Mouse (Mus musculus): ENCODE measurements around the gene Fat1. TPM values are rescaled to one million over a fixed set of nuclear protein-coding genes. Genes with fewer than 3 reads are reported as not detected.
"Not testable (repeated sequence)": the region's sequence is repeated elsewhere in the genome, so short reads cannot be mapped to it uniquely, and the experiment has no call there.

The Fat1 gene
- polyA plus RNA-seq, 1 experiment from 2014 or later, result 39.7 TPM

- Histone ChIP-seq H3K9ac (ENCODE audit: low read depth, low read length) (no peak overlapping the region), H3K4me3 (ENCODE audit: low read length) (no peak overlapping the region), H3K27ac (ENCODE audit: low read depth, low read length) (no peak overlapping the region), H3K9me3 (ENCODE audit: control insufficient read depth, low read length) (no peaks in the 10 kb centered on the region), H3K36me3 (ENCODE audit: control insufficient read depth, insufficient read depth, low read length) (no peaks in the 10 kb centered on the region), H3K27me3 (ENCODE audit: control insufficient read depth, insufficient read depth, low read length) (no peaks in the 10 kb centered on the region), H3K4me2 (replicated peaks; ENCODE audit: low read depth, low read length) (no peak overlapping the region), H3K4me1 (ENCODE audit: control insufficient read depth, insufficient read depth, low read length) (no peaks in the 10 kb centered on the region)
- no peak for ATAC-seq (ENCODE audit: low FRiP score, low TSS enrichment)
- WGBS, result 87% methylated on average over 2 of the region's 2 CpGs
These were observed 124.8 kb downstream of the Fat1 start for GRCm38 (mm10) chr8:45060083-45060482.

DNA sequence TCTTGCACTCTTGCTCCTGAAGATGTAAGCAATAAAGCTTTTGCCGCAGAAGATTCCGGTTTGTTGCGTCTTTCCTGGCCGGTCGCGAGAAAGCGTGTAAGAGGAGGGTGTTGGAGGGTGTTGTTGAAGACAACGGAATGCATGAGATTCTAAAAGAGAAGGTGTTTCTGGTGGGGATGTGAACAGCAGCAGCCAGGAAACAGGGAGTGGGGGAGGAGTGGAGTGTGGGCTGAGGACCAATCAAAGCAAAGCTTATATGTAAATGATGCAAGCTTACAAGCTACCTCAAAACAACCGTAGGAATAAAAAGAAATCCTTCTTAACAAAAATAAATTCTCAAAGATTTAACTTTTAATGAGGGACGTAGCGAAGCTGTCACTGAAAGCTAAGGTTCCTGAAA, 127.1 kb downstream of the Fat1 start:
- Histone ChIP-seq H3K4me1 (ENCODE audit: control insufficient read depth, insufficient read depth, low read length) (no peaks in the 10 kb centered on the region), H3K27me3 (ENCODE audit: control insufficient read depth, insufficient read depth, low read length) (no peaks in the 10 kb centered on the region), H3K4me3 (ENCODE audit: low read length) (no peak overlapping the region), H3K27ac (ENCODE audit: low read depth, low read length) (no peak overlapping the region), H3K9me3 (ENCODE audit: control insufficient read depth, low read length) (no peaks in the 10 kb centered on the region), H3K4me2 (replicated peaks; ENCODE audit: low read depth, low read length) (no peak overlapping the region), H3K9ac (ENCODE audit: low read depth, low read length) (no peak overlapping the region), H3K36me3 (ENCODE audit: control insufficient read depth, insufficient read depth, low read length) (no peaks in the 10 kb centered on the region)
- 93% methylated on average over 11 of the region's 11 CpGs for WGBS
- ATAC-seq (ENCODE audit: low FRiP score, low TSS enrichment), result no peak

- no peak overlapping the region for H3K4me2 ChIP-seq (replicated peaks; ENCODE audit: low read depth, low read length)
- WGBS, result 86% methylated on average over 25 of the region's 25 CpGs
- no peak overlapping the region for H3K27ac ChIP-seq (ENCODE audit: low read depth, low read length)
- no peak overlapping the region for H3K9ac ChIP-seq (ENCODE audit: low read depth, low read length)
- no peak overlapping the region for H3K4me3 ChIP-seq (ENCODE audit: low read length)
- no peaks in the 10 kb centered on the region for H3K27me3 ChIP-seq (ENCODE audit: control insufficient read depth, insufficient read depth, low read length)
- no peaks in the 10 kb centered on the region for H3K4me1 ChIP-seq (ENCODE audit: control insufficient read depth, insufficient read depth, low read length)
- no peak for ATAC-seq (ENCODE audit: low FRiP score, low TSS enrichment)
- no peaks in the 10 kb centered on the region for H3K9me3 ChIP-seq (ENCODE audit: control insufficient read depth, low read length)
- H3K36me3 ChIP-seq (ENCODE audit: control insufficient read depth, insufficient read depth, low read length), result no peaks in the 10 kb centered on the region
These were observed 128.0 kb downstream of the Fat1 start for GRCm38 (mm10) chr8:45062982-45063924.

GRCm38 (mm10) chr8:45064197-45064869, 129.1 kb downstream of the Fat1 start:
- H3K36me3 ChIP-seq (ENCODE audit: control insufficient read depth, insufficient read depth, low read length), result no peaks in the 10 kb centered on the region
- H3K4me2 ChIP-seq (replicated peaks; ENCODE audit: low read depth, low read length), result no peak overlapping the region
- H3K9me3 ChIP-seq (ENCODE audit: control insufficient read depth, low read length), result no peaks in the 10 kb centered on the region
- peaks cover 4% of the 10 kb centered on the region; the same call in 1 of the 2 replicates for H3K4me1 ChIP-seq (ENCODE audit: control insufficient read depth, insufficient read depth, low read length)
- WGBS, result 53% methylated on average over 8 of the region's 8 CpGs
- ATAC-seq (ENCODE audit: low FRiP score, low TSS enrichment), result peak; percentile 26; the same call in 1 of the 2 replicates
- no peak overlapping the region for H3K4me3 ChIP-seq (ENCODE audit: low read length)
- no peak overlapping the region for H3K9ac ChIP-seq (ENCODE audit: low read depth, low read length)
- H3K27me3 ChIP-seq (ENCODE audit: control insufficient read depth, insufficient read depth, low read length), result no peaks in the 10 kb centered on the region
- H3K27ac ChIP-seq (ENCODE audit: low read depth, low read length), result no peak overlapping the region

DNA sequence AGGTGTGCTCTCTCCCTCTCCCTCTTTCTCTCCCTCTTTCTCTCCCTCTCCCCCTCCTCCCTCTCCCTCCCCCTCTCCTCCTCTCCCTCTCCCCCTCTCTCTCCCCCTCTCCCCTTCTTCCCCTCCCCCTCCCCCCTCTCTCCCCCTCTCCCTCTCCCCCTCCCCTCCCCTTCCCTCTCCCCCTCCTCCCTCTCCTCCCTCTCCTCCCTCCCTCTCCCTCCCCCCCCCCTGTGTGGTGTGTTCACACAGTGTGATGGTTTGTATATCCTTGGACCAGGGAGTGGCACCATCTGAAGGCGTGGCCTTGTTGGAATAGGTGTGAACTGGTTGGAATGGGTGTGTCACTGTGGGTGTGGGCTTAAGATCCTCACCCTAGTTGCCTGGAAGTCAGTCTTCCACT, 130.1 kb downstream of the Fat1 start:
- not testable (repeated sequence) for H3K4me1 ChIP-seq (ENCODE audit: control insufficient read depth, insufficient read depth, low read length); H3K27ac ChIP-seq (ENCODE audit: low read depth, low read length); H3K27me3 ChIP-seq (ENCODE audit: control insufficient read depth, insufficient read depth, low read length); H3K36me3 ChIP-seq (ENCODE audit: control insufficient read depth, insufficient read depth, low read length); H3K9me3 ChIP-seq (ENCODE audit: control insufficient read depth, low read length); H3K4me2 ChIP-seq (replicated peaks; ENCODE audit: low read depth, low read length); H3K9ac ChIP-seq (ENCODE audit: low read depth, low read length); H3K4me3 ChIP-seq (ENCODE audit: low read length); ATAC-seq (ENCODE audit: low FRiP score, low TSS enrichment)
- 78% methylated on average over 1 of the region's 1 CpGs for WGBS

DNA sequence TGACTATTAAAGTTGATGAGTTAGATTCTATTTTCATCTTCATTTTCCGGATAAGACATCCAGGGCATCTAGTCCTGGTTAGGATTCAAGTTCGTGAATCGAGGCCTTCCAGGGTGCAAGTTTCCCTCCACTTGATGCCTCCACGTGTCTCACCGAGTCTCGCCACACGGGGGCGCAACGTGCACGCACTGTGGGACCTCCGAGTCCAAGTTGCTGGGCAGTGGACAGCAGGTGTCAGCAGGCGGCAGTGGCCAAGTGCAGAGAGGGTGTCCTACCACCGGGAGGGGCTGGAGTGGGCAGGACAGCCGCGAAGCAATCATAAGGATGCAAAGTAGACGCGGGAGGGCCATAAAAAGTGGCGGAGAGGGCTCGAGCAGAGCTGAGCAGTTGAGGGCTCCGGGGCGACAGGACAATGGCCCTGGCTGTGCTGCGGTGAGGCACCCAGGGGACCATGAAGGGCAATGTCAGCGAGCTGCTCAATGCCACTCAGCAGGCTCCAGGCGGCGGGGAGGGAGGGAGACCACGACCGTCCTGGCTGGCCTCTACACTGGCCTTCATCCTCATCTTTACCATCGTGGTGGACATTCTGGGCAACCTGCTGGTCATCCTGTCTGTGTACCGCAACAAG, 133.6 kb downstream of the Fat1 start, which contains the start of gene Mtnr1a:
Mtnr1a (plus strand) TSS at position 379 of the 628 bp plus-strand sequence.
- Histone ChIP-seq H3K4me3 (ENCODE audit: low read length) (peak within 1 kb of the TSS; percentile 26), H3K9ac (ENCODE audit: low read depth, low read length) (peak within 1 kb of the TSS; percentile 40; the same call in 1 of the 2 replicates), H3K36me3 (ENCODE audit: control insufficient read depth, insufficient read depth, low read length) (no peaks in the 10 kb centered on the region), H3K27me3 (ENCODE audit: control insufficient read depth, insufficient read depth, low read length) (no peaks in the 10 kb centered on the region), H3K4me2 (replicated peaks; ENCODE audit: low read depth, low read length) (peak within 1 kb of the TSS; percentile 54), H3K4me1 (ENCODE audit: control insufficient read depth, insufficient read depth, low read length) (peaks cover 4% of the 10 kb centered on the region; the same call in 1 of the 2 replicates), H3K9me3 (ENCODE audit: control insufficient read depth, low read length) (no peaks in the 10 kb centered on the region), H3K27ac (ENCODE audit: low read depth, low read length) (no peak within 1 kb of the TSS)
- WGBS, result 9% methylated on average over 28 of the region's 29 CpGs
- peak; percentile 97 for ATAC-seq (ENCODE audit: low FRiP score, low TSS enrichment)

DNA sequence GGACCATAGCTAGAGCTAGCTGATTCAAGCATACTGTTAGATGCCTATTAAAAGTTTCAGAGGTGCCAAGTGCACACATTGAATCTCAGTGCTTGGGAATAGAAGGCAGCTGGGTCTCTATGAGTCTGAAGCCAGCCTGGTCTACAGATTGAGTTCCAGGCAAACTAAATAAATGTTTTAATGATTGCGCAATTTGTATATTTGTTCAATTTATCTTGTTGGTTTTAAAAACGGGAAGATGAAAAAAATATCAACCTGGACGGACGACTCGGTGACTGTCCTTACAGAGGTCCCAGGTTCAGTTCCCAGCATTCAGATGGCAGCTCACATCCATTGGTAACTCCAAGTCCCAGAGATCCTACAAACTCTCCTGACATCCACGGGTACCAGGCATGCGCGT, 135.7 kb downstream of the Fat1 start:
- no peak for ATAC-seq (ENCODE audit: low FRiP score, low TSS enrichment)
- Histone ChIP-seq H3K27ac (ENCODE audit: low read depth, low read length) (no peak overlapping the region), H3K4me3 (ENCODE audit: low read length) (no peak overlapping the region), H3K36me3 (ENCODE audit: control insufficient read depth, insufficient read depth, low read length) (no peaks in the 10 kb centered on the region), H3K9me3 (ENCODE audit: control insufficient read depth, low read length) (no peaks in the 10 kb centered on the region), H3K9ac (ENCODE audit: low read depth, low read length) (no peak overlapping the region), H3K4me1 (ENCODE audit: control insufficient read depth, insufficient read depth, low read length) (peaks cover 4% of the 10 kb centered on the region; the same call in 1 of the 2 replicates), H3K27me3 (ENCODE audit: control insufficient read depth, insufficient read depth, low read length) (no peaks in the 10 kb centered on the region), H3K4me2 (replicated peaks; ENCODE audit: low read depth, low read length) (no peak overlapping the region)
- WGBS, result 93% methylated on average over 8 of the region's 8 CpGs

- H3K27me3 ChIP-seq (ENCODE audit: control insufficient read depth, insufficient read depth, low read length), result no peaks in the 10 kb centered on the region
- H3K4me2 ChIP-seq (replicated peaks; ENCODE audit: low read depth, low read length), result no peak overlapping the region
- H3K36me3 ChIP-seq (ENCODE audit: control insufficient read depth, insufficient read depth, low read length), result no peaks in the 10 kb centered on the region
- no peaks in the 10 kb centered on the region for H3K4me1 ChIP-seq (ENCODE audit: control insufficient read depth, insufficient read depth, low read length)
- no peak overlapping the region for H3K27ac ChIP-seq (ENCODE audit: low read depth, low read length)
- ATAC-seq (ENCODE audit: low FRiP score, low TSS enrichment), result no peak
- no peak overlapping the region for H3K4me3 ChIP-seq (ENCODE audit: low read length)
- WGBS, result 89% methylated on average over 3 of the region's 3 CpGs
- H3K9ac ChIP-seq (ENCODE audit: low read depth, low read length), result no peak overlapping the region
- H3K9me3 ChIP-seq (ENCODE audit: control insufficient read depth, low read length), result no peaks in the 10 kb centered on the region
These were observed 145.6 kb downstream of the Fat1 start for GRCm38 (mm10) chr8:45080850-45081249.
